Mouse (Mus musculus) intestine, embryonic 16.5 days (tissue): Measurements from ENCODE around the gene Uqcr11. TPM values are rescaled to one million over a fixed set of nuclear protein-coding genes. Genes with fewer than 3 reads are reported as not detected.

Source experiments
- ATAC-seq: fragments of 200-750 bp; cut with Nextera tagmentation; 2 replicates; pipeline ENCODE4 v1.8.0; 2017; ENCODE audit warnings: moderate TSS enrichment, moderate library complexity
- H3K27ac ChIP-seq: fragments of 300-500 bp; sonication (generic); 2 replicates; pipeline ENCODE4 v1.5.1; 2014; ENCODE audit warnings: mild to moderate bottlenecking, low read length
- H3K27me3 ChIP-seq: fragments of 300-500 bp; sonication (generic); replicated peaks from 2 replicates; pipeline ENCODE4 v1.6.1; 2014; ENCODE audit warnings: low read length, control low read depth, mixed read lengths; ENCODE audit not compliant: control insufficient read depth, insufficient read depth
- H3K36me3 ChIP-seq: fragments of 300-500 bp; sonication (generic); 2 replicates; pipeline ENCODE4 v1.6.1; 2014; ENCODE audit warnings: low read length, control low read depth; ENCODE audit not compliant: control insufficient read depth, insufficient read depth
- H3K4me1 ChIP-seq: fragments of 300-500 bp; sonication (generic); 2 replicates; pipeline ENCODE4 v1.6.1; 2014; ENCODE audit warnings: low read length, control low read depth, mixed read lengths; ENCODE audit not compliant: control insufficient read depth, insufficient read depth
- H3K4me2 ChIP-seq: fragments of 300-500 bp; sonication (generic); 2 replicates; pipeline ENCODE4 v1.6.1; 2014; ENCODE audit warnings: low read depth, low read length, control low read depth
- H3K4me3 ChIP-seq: fragments of 300-500 bp; sonication (generic); 2 replicates; pipeline ENCODE4 v1.5.1; 2014; ENCODE audit warnings: mild to moderate bottlenecking, low read length
- H3K9ac ChIP-seq: fragments of 300-500 bp; sonication (generic); 2 replicates; pipeline ENCODE4 v1.6.1; 2014; ENCODE audit warnings: low read depth, low read length
- H3K9me3 ChIP-seq: fragments of 300-500 bp; sonication (generic); 2 replicates; pipeline ENCODE4 v1.6.1; 2016; ENCODE audit warnings: low read length, control low read depth; ENCODE audit not compliant: control insufficient read depth
- whole genome bisulfite sequencing: fragments of 180-500 bp; shearing (Covaris S2); extraction: QIAGEN DNeasy Blood & Tissue Kit; methylation state at CpG from one replicate; pipeline ENCODE4 v1.1.7; 2014; 5-methylcytosine and 5-hydroxymethylcytosine counted together
- polyA plus RNA-seq: library from polyadenylated mRNA; unstranded; fragments of >200 nt; fragmentation: Nextera tagmentation; extraction: Ambion mirVana; gene quantifications from 2 replicates; pipeline ENCODE4 v1.2.1, GENCODE M21; 2015

Gene Uqcr11
- polyA plus RNA-seq, 1 experiment from 2014 or later: 1,179 TPM

DNA sequence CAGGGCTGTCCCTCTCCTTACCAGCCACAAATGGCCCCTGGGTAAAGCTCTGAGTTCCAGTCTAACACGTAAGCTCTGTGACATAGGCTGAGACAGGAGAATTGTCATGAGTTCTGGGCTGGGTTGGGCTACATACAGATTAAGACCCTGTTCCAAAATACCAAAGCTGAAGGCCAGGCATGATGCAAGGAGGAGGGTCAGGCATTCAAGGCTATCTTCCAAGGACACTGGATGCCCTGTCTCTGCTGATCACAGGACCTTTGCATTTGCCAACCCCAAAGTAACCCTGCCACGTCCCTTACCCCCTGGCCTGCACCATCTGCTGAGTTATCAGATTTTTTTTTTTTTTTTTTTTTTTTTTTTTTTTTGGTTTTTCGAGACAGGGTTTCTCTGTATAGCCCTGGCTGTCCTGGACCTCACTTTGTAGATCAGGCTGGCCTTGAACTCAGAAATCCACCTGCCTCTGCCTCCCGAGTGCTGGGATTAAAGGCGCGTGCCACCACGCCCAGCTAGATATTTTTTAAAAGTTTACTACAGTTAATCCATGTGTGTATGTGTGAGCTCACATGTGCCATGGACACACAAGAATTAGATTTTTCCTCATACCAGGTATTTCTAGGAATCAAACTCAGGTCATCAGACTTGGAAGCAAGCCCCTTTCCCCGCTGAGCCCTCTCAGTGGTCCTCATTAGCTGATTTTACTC, 37.1 kb upstream of the Uqcr11 start:
- H3K36me3 ChIP-seq: no peaks in the 10 kb centered on the region
- WGBS: 81% methylated on average over 8 of the region's 8 CpGs
- no peaks in the 10 kb centered on the region for H3K9me3 ChIP-seq
- H3K4me3 ChIP-seq: no peak overlapping the region
- no peak for ATAC-seq
- H3K4me2 ChIP-seq: no peak overlapping the region
- no peak overlapping the region for H3K27ac ChIP-seq
- peaks cover 14% of the 10 kb centered on the region for H3K4me1 ChIP-seq
- H3K9ac ChIP-seq: peak overlapping the region; percentile 46; the same call in 1 of the 2 replicates
- no peaks in the 10 kb centered on the region for H3K27me3 ChIP-seq

DNA sequence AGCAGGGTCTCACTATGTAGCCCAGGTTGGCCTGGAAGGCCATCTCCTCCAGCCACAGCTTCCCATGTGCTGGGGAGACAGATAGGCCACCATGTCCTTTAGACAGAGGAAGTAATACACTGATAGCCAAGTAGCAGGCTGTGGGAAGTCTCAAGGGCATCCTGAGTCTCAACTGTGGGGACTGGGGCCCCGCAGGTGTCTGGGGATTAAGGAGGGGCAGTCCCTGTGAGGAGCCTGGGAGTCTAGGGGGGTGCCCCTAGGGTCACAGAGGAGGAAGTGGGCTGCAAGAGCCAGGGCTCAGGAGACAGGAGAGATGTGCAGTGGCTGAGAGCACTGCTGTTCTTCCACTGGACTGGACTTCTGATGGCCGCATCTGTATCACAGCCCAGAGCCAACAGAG, 36.4 kb upstream of the Uqcr11 start:
- no peak for ATAC-seq
- H3K4me2 ChIP-seq: no peak overlapping the region
- WGBS: 68% methylated on average over 2 of the region's 2 CpGs

DNA sequence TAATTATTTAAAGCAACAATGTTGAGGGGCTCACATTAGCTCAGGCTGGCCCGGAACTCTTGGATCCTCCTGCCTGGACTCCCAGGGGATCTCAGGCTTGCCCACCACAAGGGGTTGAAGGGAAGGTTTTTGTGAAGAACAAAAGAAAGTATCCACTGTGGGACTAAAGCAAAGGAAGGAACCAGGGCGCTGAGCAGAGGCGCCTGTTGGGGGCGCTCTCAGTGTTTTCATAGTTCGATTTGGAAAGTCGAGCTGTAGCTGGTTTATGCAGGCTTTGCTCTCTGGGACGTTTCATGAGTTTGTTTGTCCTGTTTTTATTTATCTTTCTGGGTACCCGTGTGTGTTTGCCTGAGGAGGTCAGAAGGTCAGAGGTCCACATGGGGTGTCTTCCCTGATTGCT, 35.0 kb upstream of the Uqcr11 start:
- Histone ChIP-seq H3K9me3 (no peaks in the 10 kb centered on the region), H3K27ac (no peak overlapping the region), H3K36me3 (no peaks in the 10 kb centered on the region), H3K27me3 (no peaks in the 10 kb centered on the region), H3K4me3 (no peak overlapping the region), H3K4me2 (no peak overlapping the region), H3K9ac (no peak overlapping the region), H3K4me1 (peaks cover 16% of the 10 kb centered on the region)
- no peak for ATAC-seq
- WGBS: 59% methylated on average over 8 of the region's 8 CpGs

More for the DNA sequence above, 36.4 kb upstream of the Uqcr11 start:
- H3K36me3 ChIP-seq: no peaks in the 10 kb centered on the region
- no peaks in the 10 kb centered on the region for H3K27me3 ChIP-seq
- no peak overlapping the region for H3K27ac ChIP-seq
- H3K9me3 ChIP-seq: no peaks in the 10 kb centered on the region
- peak overlapping the region; percentile 31; the same call in 1 of the 2 replicates for H3K9ac ChIP-seq
- H3K4me1 ChIP-seq: peaks cover 14% of the 10 kb centered on the region
- no peak overlapping the region for H3K4me3 ChIP-seq

DNA sequence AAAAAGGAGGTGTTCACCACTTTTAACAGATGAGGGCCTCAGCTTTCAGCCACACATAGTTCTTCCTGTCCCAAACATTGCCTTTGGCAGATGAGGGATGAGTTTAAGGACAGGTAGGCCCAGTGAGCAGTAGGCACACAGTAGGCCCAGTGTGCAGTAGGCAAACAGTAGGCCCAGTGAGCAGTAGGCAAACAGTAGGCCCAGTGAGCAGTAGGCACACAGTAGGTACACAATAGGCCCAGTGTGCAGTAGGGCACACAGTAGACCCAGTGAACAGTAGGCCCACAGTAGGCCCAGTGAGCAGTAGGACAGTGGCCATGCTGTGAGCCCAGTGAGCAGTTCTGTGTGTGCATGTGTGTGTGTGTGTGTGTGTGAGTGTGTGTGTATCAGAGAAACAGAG, 33.4 kb upstream of the Uqcr11 start:
- ATAC-seq: no peak
- Histone ChIP-seq H3K9me3 (no peaks in the 10 kb centered on the region), H3K9ac (no peak overlapping the region), H3K4me2 (no peak overlapping the region), H3K4me3 (no peak overlapping the region), H3K4me1 (peaks cover 27% of the 10 kb centered on the region), H3K27ac (no peak overlapping the region), H3K27me3 (no peaks in the 10 kb centered on the region), H3K36me3 (no peaks in the 10 kb centered on the region)

DNA sequence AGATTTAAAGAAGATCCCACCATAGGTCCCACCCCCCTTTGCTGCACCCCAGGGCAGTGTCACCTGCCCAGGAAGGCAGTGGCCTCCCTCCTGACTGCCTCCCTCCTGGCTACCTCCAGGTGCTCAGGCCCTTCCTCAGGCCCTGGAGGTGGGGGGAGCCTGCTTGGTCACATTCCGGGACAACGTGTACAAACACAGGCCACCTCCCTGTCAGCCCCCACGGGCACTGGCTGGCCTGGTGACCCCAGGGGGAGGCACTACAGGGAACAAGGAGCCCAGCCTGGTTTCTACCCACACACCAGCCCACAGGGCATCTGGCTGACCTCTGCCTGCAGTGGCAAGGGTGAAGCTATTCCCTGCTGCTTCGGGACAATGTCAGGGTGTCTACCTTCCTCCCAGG, 31.3 kb upstream of the Uqcr11 start:
- 65% methylated on average over 4 of the region's 4 CpGs for WGBS
- Histone ChIP-seq H3K27ac (no peak overlapping the region), H3K36me3 (no peaks in the 10 kb centered on the region), H3K9me3 (no peaks in the 10 kb centered on the region), H3K27me3 (no peaks in the 10 kb centered on the region), H3K9ac (no peak overlapping the region), H3K4me2 (no peak overlapping the region), H3K4me1 (peaks cover 17% of the 10 kb centered on the region), H3K4me3 (no peak overlapping the region)
- no peak for ATAC-seq

DNA sequence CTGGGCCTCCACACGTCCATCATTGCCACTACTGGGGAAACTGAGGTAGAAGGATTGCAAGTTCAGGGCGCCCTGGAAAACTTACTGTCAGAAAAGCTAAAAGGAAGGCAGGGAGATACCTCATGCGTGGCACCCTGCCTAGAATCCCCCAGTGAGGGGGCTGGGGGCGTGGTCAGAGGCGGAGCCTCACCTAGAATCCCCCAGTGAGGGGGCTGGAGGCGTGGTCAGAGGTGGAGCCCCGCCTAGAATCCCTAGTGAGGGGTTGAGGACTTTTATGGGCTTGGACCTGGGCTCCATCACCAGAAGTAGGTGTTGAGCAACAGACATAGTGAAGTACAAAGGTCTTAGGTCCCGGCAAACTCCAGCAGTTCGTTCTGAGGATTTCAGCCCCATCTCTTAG, 29.6 kb upstream of the Uqcr11 start:
- Histone ChIP-seq H3K36me3 (no peaks in the 10 kb centered on the region), H3K4me1 (peaks cover 22% of the 10 kb centered on the region), H3K27ac (peak overlapping the region; percentile 72), H3K9me3 (no peaks in the 10 kb centered on the region), H3K9ac (0 out of 2 replicates have a peak overlapping the region, but pooled peaks have one; percentile 33), H3K4me3 (no peak overlapping the region), H3K27me3 (no peaks in the 10 kb centered on the region), H3K4me2 (peak overlapping the region; percentile 35)
- peak; percentile 27 for ATAC-seq
- WGBS: 10% methylated on average over 9 of the region's 9 CpGs

DNA sequence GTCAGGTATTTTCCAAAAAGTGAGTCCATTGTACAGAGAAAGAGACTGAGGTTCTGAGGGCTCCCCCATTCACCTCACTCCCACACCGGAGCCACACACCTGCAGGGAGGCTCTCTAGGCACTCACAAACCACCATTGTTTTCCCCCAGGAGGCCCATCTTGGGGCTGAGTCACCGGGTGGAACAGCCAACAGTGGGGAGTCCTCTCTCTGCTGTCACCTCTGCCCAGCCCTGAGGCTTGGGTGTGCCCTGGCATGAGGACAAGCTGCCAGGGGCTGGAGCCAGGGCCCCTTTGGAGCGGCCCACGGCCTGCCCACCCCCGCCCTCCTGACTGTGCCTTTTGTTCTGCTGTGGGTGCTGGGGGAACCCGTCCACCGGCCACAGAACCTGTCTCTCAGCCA, 29.1 kb upstream of the Uqcr11 start:
- Histone ChIP-seq H3K27me3 (no peaks in the 10 kb centered on the region), H3K4me3 (no peak overlapping the region), H3K4me1 (peaks cover 26% of the 10 kb centered on the region), H3K27ac (peak overlapping the region; percentile 72), H3K4me2 (peak overlapping the region; percentile 35; the same call in 1 of the 2 replicates), H3K9me3 (no peaks in the 10 kb centered on the region), H3K36me3 (no peaks in the 10 kb centered on the region), H3K9ac (peak overlapping the region; percentile 33; the same call in 1 of the 2 replicates)
- WGBS: 27% methylated on average over 7 of the region's 7 CpGs
- ATAC-seq: peak; percentile 47

DNA sequence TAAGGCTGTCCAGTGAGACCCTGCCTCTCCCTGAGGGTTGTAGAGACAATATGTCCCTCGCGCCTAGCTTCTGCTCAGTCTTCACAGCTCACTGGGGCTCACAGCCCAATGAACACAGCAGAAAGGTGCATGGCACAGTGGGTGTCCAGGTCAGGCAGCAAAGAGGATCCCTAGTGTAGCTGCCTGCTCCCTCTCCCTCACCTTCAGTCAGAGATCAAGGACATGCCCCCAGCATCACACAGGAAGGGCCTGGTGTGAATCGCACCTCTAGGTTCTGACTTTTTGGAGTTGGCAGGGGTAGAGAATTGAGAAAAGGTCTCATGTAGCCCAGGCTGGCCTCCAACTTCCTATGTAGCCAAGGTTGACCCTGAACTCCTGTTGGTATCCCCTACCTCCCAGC, 28.2 kb upstream of the Uqcr11 start:
- no peak overlapping the region for H3K4me3 ChIP-seq
- no peak for ATAC-seq
- H3K27ac ChIP-seq: 0 out of 2 replicates have a peak overlapping the region, but pooled peaks have one; percentile 9

DNA sequence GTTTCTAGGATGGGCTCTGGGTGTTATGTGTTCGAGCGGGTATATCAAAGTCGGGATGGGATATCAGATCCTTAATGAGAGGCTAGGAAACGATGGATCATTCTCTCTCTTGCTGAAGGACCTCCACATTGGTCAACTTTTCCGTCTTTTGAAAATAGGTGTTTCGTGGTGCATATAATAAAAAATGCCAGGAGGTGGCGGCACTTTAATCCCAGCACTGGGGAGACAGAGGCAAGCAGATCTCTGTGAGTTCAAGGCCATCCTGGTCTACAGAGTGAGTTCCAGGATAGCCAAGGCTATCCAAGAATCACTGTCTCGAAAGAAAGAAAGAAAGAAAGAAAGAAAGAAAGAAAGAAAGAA, 27.6 kb upstream of the Uqcr11 start:
- no peaks in the 10 kb centered on the region for H3K9me3 ChIP-seq
- WGBS: 11% methylated on average over 8 of the region's 8 CpGs
- peak overlapping the region; percentile 36; the same call in 1 of the 2 replicates for H3K9ac ChIP-seq
- ATAC-seq: no peak
- peak overlapping the region; percentile 41; the same call in 1 of the 2 replicates for H3K27ac ChIP-seq
- peaks cover 29% of the 10 kb centered on the region for H3K4me1 ChIP-seq
- H3K27me3 ChIP-seq: no peaks in the 10 kb centered on the region
- peaks cover 2% of the 10 kb centered on the region; the same call in 1 of the 2 replicates for H3K36me3 ChIP-seq
- peak overlapping the region; percentile 24; the same call in 1 of the 2 replicates for H3K4me2 ChIP-seq
- H3K4me3 ChIP-seq: peak overlapping the region; percentile 84

More for the DNA sequence above, 28.2 kb upstream of the Uqcr11 start:
- Histone ChIP-seq H3K4me1 (peaks cover 29% of the 10 kb centered on the region), H3K4me2 (no peak overlapping the region), H3K9ac (0 out of 2 replicates have a peak overlapping the region, but pooled peaks have one; percentile 11), H3K36me3 (peaks cover under 1% of the 10 kb centered on the region; the same call in 1 of the 2 replicates), H3K27me3 (no peaks in the 10 kb centered on the region), H3K9me3 (no peaks in the 10 kb centered on the region)
- WGBS: 78% methylated on average over 3 of the region's 3 CpGs
